Mouse (Mus musculus) ES-Bruce4 (cell line): Measurements from ENCODE around the gene Umad1. TPM values are rescaled to one million over a fixed set of nuclear protein-coding genes. Genes with fewer than 3 reads are reported as not detected.

Experiments used
- H3K27ac ChIP-seq: 2 replicates; pipeline ENCODE4 v1.5.1; 2012; ENCODE audit warnings: low read length, inconsistent platforms; ENCODE audit not compliant: insufficient read depth
- H3K27me3 ChIP-seq: 2 replicates; pipeline ENCODE4 v1.6.1; 2012; ENCODE audit warnings: mild to moderate bottlenecking, low read length, inconsistent platforms; ENCODE audit not compliant: control insufficient read depth, poor library complexity, insufficient read depth, severe bottlenecking
- H3K36me3 ChIP-seq: 2 replicates; pipeline ENCODE4 v1.6.1; 2012; ENCODE audit warnings: inconsistent platforms, mild to moderate bottlenecking, low read length, moderate library complexity; ENCODE audit not compliant: control insufficient read depth, poor library complexity, insufficient read depth, severe bottlenecking
- H3K4me1 ChIP-seq: one replicate; pipeline ENCODE4 v1.8.1; 2011; ENCODE audit warnings: low read length; ENCODE audit not compliant: control insufficient read depth, insufficient read depth
- H3K4me3 ChIP-seq: 2 replicates; pipeline ENCODE4 v1.5.1; 2011; ENCODE audit warnings: low read depth, mild to moderate bottlenecking, low read length
- H3K9ac ChIP-seq: 2 replicates; pipeline ENCODE4 v1.6.1; 2012; ENCODE audit warnings: low read depth, mild to moderate bottlenecking, inconsistent platforms; ENCODE audit not compliant: poor library complexity, severe bottlenecking
- H3K9me3 ChIP-seq: replicated peaks from 2 replicates; pipeline ENCODE4 v1.6.1; 2012; ENCODE audit warnings: mild to moderate bottlenecking, low read length, inconsistent platforms; ENCODE audit not compliant: control insufficient read depth, poor library complexity, insufficient read depth, severe bottlenecking
- CTCF ChIP-seq: IDR thresholded peaks from one replicate; pipeline ENCODE4 v1.8.1; 2011; ENCODE audit warnings: low read depth, low read length
- EP300 ChIP-seq: IDR thresholded peaks from 2 replicates; pipeline ENCODE4 v1.6.1; 2011; ENCODE audit warnings: low read depth, low read length; ENCODE audit not compliant: insufficient read depth
- POLR2A ChIP-seq: IDR thresholded peaks from one replicate; pipeline ENCODE4 v1.8.1; 2011; ENCODE audit warnings: low read length; ENCODE audit not compliant: insufficient read depth
- polyA plus RNA-seq: library from polyadenylated mRNA; stranded (reverse); fragments of >200 nt; gene quantifications from 2 replicates; pipeline ENCODE4 v1.2.4, GENCODE M21; 2011; ENCODE audit warnings: low read depth; ENCODE audit not compliant: missing spikeins, insufficient read depth, insufficient read length

Gene Umad1
- polyA plus RNA-seq, 1 experiment: 2.5 TPM

- Histone ChIP-seq H3K4me1 (no peaks in the 10 kb centered on the region), H3K9me3 (no peaks in the 10 kb centered on the region), H3K9ac (no peak overlapping the region), H3K27me3 (no peaks in the 10 kb centered on the region), H3K36me3 (no peaks in the 10 kb centered on the region), H3K4me3 (no peak overlapping the region), H3K27ac (no peak overlapping the region)
- TF ChIP-seq POLR2A: no peak
- no peak for TF ChIP-seq EP300
- no peak for TF ChIP-seq CTCF
Observed at GRCm38 (mm10) chr6:8473498-8473897, 214.4 kb downstream of the Umad1 start.

- no peak overlapping the region for H3K27ac ChIP-seq
- H3K4me1 ChIP-seq: no peaks in the 10 kb centered on the region
- no peak for TF ChIP-seq POLR2A
- TF ChIP-seq EP300: no peak
- TF ChIP-seq CTCF: no peak
- no peaks in the 10 kb centered on the region for H3K9me3 ChIP-seq
- no peaks in the 10 kb centered on the region for H3K36me3 ChIP-seq
- H3K4me3 ChIP-seq: no peak overlapping the region
- H3K27me3 ChIP-seq: no peaks in the 10 kb centered on the region
- H3K9ac ChIP-seq: no peak overlapping the region
Observed at GRCm38 (mm10) chr6:8474316-8474715, 215.2 kb downstream of the Umad1 start.

- TF ChIP-seq EP300: no peak
- no peak for TF ChIP-seq POLR2A
- no peak for TF ChIP-seq CTCF
Observed at GRCm38 (mm10) chr6:8474820-8475219, 215.7 kb downstream of the Umad1 start.

GRCm38 (mm10) chr6:8479176-8479575 is 220.1 kb downstream of the Umad1 start:
- Histone ChIP-seq H3K27me3 (no peaks in the 10 kb centered on the region), H3K4me1 (no peaks in the 10 kb centered on the region), H3K9ac (no peak overlapping the region), H3K4me3 (no peak overlapping the region), H3K27ac (no peak overlapping the region), H3K9me3 (no peaks in the 10 kb centered on the region), H3K36me3 (no peaks in the 10 kb centered on the region)
- TF ChIP-seq EP300 (no peak), POLR2A (no peak), CTCF (no peak)

More at GRCm38 (mm10) chr6:8474820-8475219, 215.7 kb downstream of the Umad1 start:
- Histone ChIP-seq H3K27me3 (no peaks in the 10 kb centered on the region), H3K9me3 (no peaks in the 10 kb centered on the region), H3K27ac (no peak overlapping the region), H3K9ac (no peak overlapping the region), H3K36me3 (no peaks in the 10 kb centered on the region), H3K4me1 (no peaks in the 10 kb centered on the region), H3K4me3 (no peak overlapping the region)

GRCm38 (mm10) chr6:8484437-8485275 is 225.6 kb downstream of the Umad1 start:
- TF ChIP-seq POLR2A (no peak), CTCF (no peak), EP300 (no peak)
- H3K27me3 ChIP-seq: no peaks in the 10 kb centered on the region
- no peaks in the 10 kb centered on the region for H3K9me3 ChIP-seq
- no peaks in the 10 kb centered on the region for H3K4me1 ChIP-seq
- no peak overlapping the region for H3K27ac ChIP-seq
- H3K9ac ChIP-seq: no peak overlapping the region
- no peak overlapping the region for H3K4me3 ChIP-seq
- H3K36me3 ChIP-seq: no peaks in the 10 kb centered on the region
